Mouse (Mus musculus): ENCODE measurements around the gene Syce2.

Gene Syce2

DNA sequence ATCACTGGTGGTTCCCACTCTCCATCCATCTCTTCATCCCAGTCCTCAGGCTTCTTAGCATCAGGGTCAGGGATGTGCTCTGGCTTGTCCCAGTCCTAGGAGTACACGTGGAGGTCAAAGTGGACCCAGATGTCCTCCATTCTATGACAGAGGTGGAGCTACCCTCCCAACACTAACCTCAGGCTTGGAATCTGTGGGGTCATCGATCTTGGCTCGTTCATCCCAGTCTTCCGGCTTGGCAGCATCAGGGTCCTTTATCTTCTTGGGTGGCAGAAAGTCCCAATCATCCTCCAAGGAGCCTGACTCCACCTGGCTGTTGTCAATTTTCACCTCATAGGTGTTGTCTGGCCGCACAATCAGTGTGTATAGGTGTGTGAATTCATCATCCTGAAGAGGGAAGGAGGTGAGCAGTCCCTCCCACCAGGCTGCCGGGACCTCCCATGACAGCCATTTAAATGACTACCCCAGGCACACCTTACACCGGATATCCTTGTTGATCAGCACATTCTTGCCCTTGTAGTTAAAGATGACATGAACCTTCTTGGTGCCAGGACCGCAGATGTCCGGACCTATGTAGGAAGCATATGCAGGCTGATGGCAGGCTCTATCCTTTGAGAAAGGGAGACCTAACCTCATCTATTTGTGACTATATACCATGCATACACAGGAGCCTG lies 27.4 kb upstream of the Syce2 start:
- in situ Hi-C loops (cut with MboI; ENCODE audit: low sequenced_read_pairs) = no loop called here

DNA sequence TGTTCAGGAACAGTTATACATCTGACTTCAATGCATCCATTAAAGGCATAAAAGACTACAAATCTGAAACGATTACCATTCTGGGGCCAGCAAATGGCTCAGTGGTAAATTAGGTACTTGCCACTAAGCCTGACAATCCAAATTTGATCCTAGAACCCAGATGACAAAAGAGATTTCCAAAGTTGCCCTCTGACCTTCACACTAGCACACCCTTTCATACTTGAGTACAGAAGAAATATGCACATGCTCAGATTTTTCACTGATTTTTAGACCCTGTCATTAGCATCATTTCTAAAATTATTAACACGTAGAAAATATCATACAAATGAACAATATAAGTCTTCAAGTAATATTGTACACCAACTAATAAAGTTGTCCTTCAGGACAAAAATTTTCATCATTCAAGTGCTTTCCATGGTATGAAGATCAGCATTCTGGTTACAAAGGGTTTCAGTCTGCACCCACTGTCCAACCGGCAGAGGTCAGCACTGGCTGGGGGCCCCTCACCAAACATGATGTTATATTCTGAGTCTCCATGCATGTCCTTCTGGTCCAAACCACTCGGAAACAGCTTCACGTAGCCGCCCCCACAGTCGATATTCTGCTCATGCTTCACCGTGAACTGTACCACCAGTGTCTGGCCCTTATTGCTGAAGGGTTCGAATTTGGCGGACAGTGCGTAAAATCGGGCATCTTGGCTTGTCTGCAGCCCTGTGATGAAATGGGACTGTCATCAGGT lies 26.4 kb upstream of the Syce2 start:
- in situ Hi-C loops (cut with MboI; ENCODE audit: low sequenced_read_pairs) = no loop called here

- in situ Hi-C loops (cut with MboI; ENCODE audit: low sequenced_read_pairs) = no loop called here
Measured at GRCm38 (mm10) chr8:84846094-84846721, 25.7 kb upstream of the Syce2 start.

DNA sequence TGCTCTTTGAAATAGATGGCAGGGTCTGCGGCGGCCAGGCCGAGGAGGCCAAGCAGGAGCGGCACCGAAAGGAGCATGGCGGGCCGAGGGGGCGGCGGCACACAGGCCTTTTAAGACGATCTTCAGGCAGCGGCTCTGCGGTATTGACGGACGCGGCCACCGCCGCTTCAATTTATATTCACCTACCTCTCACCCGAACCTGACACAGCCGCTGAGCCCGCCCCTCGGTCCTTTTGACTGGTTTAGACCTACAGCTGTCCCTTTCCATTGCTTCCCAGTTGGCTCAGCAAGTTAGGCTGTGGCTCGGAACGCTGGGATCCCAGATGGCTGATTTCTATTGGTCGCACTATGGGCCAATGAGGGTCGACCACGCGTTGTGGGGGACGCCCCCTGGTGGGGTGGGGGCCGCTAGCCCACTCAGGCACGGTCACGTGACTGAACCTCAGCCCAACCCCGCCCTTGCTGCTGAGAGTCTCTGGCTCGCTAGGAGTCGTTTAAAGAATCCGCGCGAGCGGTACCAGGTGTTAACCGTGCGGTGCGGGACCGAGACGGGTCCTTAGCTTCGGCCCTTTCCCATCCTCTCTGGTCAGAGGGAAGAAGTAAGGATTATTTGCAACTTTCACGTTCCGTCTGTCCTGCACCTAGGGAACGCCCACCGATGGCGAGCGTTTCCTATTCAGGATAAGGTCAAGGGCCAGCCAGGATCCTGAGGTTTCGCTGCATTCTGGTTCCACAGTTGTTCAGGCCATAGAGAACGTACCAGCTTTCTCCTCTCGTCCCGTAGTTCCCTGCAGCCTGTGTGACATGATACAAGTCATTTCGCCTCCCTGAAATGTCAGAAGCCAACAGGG lies 25.0 kb upstream of the Syce2 start, which contains the start of gene Calr:
TSS of gene Calr (minus strand) at position 213 of the 851 bp plus-strand sequence.
- in situ Hi-C loops (cut with MboI; ENCODE audit: low sequenced_read_pairs) = no loop called here

DNA sequence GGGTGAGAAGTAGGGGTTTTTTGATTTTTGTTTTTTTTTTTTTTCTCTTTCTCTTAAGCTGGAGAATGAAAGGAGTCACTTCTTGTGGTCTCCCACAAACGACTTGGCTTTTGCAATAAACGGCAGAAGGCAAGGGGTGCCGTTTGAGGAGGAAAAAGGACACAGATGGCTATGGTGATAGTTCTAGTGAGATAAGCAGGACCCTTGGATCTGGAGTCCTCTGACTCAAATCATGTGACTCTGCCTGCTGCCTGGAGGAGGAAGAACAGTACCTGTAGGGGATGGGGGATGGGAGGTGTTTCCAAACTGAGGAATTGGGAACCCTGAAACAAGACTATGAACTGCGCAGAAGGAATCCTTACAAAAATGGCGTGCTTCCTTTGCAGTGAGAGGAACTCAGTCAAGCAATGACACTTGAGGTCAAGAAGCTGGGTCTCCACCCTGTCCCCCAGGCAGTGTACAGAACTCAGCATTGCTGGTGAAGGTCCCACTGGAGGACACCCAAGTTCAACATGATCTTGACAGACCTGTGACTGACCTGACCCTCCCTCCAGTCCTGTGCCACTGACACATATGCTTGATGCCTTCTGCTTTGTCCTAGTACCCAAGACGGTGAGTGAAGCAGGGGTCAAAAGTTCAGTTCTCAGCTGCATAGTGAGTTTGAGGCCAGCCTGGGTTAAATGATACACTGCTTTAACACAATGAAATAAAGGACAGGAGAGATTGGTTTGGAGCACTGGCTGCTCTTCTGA lies 24.1 kb upstream of the Syce2 start:
- in situ Hi-C loops (cut with MboI; ENCODE audit: low sequenced_read_pairs) = no loop called here

DNA sequence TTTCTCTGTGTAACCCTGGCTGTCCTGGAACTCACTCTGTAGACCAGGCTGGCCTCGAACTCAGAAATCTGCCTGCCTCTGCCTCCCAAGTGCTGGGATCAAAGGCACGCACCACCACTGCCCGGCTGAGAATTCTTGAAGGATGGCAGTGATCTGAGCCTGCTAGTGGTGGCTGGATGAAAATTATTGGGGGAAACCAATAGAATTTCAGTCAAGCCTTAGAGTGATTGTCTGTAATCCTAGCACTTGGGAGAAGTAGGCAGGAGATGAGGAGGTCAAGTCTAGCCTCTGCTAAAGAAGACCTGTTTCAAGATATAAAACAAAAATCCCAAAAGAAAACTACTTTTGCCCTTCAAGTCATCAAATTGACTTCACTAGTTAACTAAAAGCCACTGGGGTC lies 15.5 kb upstream of the Syce2 start:
- in situ Hi-C loops (cut with MboI; ENCODE audit: low sequenced_read_pairs) = no loop called here

GRCm38 (mm10) chr8:84856864-84857441 lies 15.0 kb upstream of the Syce2 start, which contains the start of gene Farsa:
Gene Farsa, plus strand, starts transcription at chr8:84856989.
- in situ Hi-C loops (cut with MboI; ENCODE audit: low sequenced_read_pairs) = no loop called here

- in situ Hi-C loops (cut with MboI; ENCODE audit: low sequenced_read_pairs) = no loop called here
Measured at GRCm38 (mm10) chr8:84872309-84872965, 526 bp downstream of the Syce2 start.

DNA sequence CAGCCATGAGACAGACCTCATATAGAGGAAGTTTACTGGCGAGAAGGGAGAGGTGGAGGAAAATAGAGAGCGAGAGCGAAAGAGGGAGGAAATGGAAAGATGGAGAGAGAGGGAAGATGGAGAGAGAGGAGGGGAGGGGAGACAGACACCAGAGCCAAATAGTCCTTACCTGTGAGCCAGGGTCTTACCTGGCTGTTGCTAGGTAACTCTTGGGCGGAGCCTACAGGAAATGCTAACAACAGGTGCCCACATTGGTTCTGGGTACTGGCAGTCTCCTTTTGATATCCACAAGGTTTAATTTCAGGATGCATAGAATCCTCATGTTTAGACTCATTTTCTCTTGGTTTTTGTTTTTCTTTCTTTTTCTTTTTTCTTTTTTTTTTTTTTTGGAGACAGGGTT lies 1.1 kb downstream of the Syce2 start:
- in situ Hi-C loops (cut with MboI; ENCODE audit: low sequenced_read_pairs) = no loop called here

GRCm38 (mm10) chr8:84874339-84874738 lies 2.4 kb downstream of the Syce2 start:
- in situ Hi-C loops (cut with MboI; ENCODE audit: low sequenced_read_pairs) = no loop called here

- in situ Hi-C loops (cut with MboI; ENCODE audit: low sequenced_read_pairs) = no loop called here
Measured at GRCm38 (mm10) chr8:84877297-84878035, 5.6 kb downstream of the Syce2 start.

GRCm38 (mm10) chr8:84878915-84879314 lies 7.0 kb downstream of the Syce2 start:
- in situ Hi-C loops (cut with MboI; ENCODE audit: low sequenced_read_pairs) = no loop called here

DNA sequence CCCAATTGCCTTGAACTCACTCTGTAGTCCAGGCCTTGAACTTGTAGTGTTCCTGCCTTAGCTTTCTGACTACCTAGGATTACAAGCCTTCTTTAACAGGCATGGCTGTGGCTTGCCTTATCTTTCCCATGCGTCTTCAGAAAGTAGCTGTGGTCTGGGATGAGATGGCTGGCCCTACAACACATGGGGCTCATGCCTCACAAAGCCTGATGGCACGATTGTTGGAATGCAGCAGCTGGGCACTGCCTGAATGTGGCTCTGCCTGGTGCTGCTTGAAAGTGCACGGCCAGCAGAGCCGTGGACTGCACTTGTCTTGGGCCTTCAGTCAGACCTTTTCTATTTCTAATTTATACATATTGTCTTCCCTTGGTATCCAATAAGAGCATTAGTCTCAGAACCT lies 12.8 kb downstream of the Syce2 start:
- in situ Hi-C loops (cut with MboI; ENCODE audit: low sequenced_read_pairs) = no loop called here

DNA sequence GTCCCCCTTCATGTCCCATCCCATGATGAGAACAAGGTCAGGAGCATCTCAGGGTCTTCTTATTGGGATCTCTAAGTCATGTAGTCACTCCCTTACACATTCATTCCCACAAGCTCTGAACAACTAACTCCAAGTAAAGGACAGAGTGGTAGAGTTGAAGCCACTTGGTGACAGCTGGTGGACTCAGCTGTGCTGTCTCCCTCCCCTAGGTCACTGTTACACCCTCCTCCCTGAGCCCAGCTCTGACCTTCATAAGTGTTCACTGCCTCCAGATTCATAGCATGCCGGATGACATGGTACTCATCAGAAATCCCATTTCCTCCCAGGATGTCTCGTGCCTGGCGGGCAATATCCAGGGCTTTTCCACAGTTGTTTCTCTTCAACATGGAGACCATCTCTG lies 16.4 kb downstream of the Syce2 start:
- in situ Hi-C loops (cut with MboI; ENCODE audit: low sequenced_read_pairs) = no loop called here

DNA sequence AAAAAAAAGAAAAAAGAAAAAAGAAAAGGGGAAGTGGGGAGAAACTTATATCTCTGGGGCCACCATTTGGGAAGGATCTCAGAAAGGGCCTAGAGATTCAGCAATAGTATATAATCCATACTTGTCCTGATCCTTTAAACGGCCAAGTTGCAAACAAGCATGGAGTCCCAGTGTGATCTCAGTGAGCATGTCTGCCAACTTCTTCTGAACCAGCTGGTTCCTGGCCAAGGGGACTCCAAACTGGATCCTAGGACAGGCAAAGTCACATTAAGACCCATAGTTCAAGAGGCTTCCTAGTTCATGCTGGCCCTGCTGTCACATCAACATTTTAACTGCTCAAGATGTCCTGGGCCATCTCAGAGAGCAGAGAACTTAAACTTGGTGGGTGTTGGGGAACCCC lies 17.2 kb downstream of the Syce2 start:
- in situ Hi-C loops (cut with MboI; ENCODE audit: low sequenced_read_pairs) = no loop called here

DNA sequence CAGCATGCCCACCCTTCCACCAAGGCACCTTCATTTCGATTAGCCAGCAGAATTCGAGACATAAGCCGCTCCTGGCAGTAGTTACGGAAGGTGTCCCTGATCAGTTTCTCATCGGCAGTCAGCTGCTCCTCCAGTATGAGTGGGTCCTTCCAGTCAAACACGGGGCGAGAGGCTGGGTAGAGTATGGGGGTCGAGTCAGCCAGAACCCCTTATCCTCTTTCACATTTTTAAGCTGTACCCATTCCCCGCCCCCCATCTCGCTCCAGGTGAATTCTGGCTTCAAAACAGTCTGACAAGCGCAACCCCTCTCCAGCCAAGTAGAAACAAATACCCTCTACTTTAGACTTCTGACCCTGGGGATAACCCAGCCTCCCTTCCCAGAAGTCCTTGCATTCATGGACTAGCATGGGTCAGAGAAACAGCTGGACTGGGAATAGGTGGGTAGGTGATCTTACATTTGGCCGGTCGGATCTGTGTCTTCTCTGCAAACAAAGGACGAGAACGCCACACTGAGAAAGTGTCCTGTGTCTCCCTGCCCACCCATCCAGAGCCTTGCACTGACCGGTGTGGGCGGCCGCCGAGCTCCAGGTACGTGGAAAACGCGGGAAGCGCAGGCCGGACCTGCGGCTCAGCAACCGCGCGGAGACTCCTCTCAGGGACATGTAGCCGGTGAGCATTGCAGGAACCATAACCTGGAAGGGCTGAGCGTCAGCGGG lies 21.2 kb downstream of the Syce2 start:
- in situ Hi-C loops (cut with MboI; ENCODE audit: low sequenced_read_pairs) = no loop called here

DNA sequence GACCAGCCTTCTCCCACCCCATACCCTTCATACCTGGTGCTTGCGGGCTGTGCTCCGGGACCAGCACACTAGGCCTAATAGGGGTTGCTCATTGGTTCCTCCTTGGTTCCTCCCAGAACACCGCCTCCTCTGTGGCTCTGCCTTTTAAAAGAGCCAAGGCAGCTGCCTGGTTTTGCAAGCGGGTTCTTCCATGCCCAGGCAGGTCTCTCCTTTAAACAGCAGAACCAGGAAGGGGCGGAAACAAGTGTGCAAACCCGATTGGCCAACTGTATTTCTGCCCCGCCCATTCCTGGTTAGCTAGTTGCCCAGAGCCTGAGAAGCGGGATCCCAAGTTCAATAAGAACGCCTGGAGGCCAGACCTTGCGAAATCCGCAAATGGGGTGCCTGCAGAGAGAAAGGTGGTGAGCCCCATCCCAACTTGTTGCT lies 21.8 kb downstream of the Syce2 start, which contains the start of gene Gcdh:
TSS of gene Gcdh (minus strand) at position 213 of the 426 bp plus-strand sequence.
- in situ Hi-C loops (cut with MboI; ENCODE audit: low sequenced_read_pairs) = no loop called here

GRCm38 (mm10) chr8:84895963-84896362 lies 24.1 kb downstream of the Syce2 start:
- in situ Hi-C loops (cut with MboI; ENCODE audit: low sequenced_read_pairs) = no loop called here

All from CH12F3 (cell line).